Mouse (Mus musculus): Measurements from ENCODE around the gene Cox16.
"Not testable (repeated sequence)": the region's sequence is repeated elsewhere in the genome, so short reads cannot be mapped to it uniquely, and the experiment has no call there.

The Cox16 gene
- long read RNA-seq, experiment 1, transcript Cox16-202 (4 exons, 668 nt), result major isoform, 31 of 58 reads
- long read RNA-seq, experiment 1, transcript Cox16-201 (4 exons, 2,007 nt), result minor isoform, 16 of 58 reads
- long read RNA-seq, experiment 1, partial matches to known transcripts, result 0 of 58 reads
- long read RNA-seq, experiment 1, other reads (novel, unspliced or antisense), result 7 of 58 reads
- long read RNA-seq, experiment 2, transcript Cox16-201 (4 exons, 2,007 nt), result minor isoform, 23 of 59 reads
- long read RNA-seq, experiment 2, transcript Cox16-202 (4 exons, 668 nt), result major isoform, 28 of 59 reads
- long read RNA-seq, experiment 2, partial matches to known transcripts, result 0 of 59 reads
- long read RNA-seq, experiment 2, other reads (novel, unspliced or antisense), result 2 of 59 reads

- intact Hi-C loops (cut with DNase I), result loop anchor here (5.0 to 10.0 kb wide), 2 partner anchors 43 to 110 kb away; partner anchors contain the start of gene Med6
Measured at GRCm38 (mm10) chr12:81484727-81485191, at the start of gene Cox16. TSS of gene Cox16 (minus strand) at chr12:81485127.

GRCm38 (mm10) chr12:81533029-81533419 is 48.1 kb upstream of the Cox16 start:
- intact Hi-C loops (cut with DNase I), result loop anchor here (5.0 kb wide), 1 partner anchor 59 kb away; no protein-coding TSS in a partner anchor

GRCm38 (mm10) chr12:81532316-81533028 is 47.5 kb upstream of the Cox16 start, which contains the start of the genes Gm20498 and Synj2bp:
TSS of gene Gm20498 (minus strand) at chr12:81532905.
TSS of gene Synj2bp (minus strand) at chr12:81532911.
- intact Hi-C loops (cut with DNase I), result loop anchor here (5.0 kb wide), 1 partner anchor 60 kb away; no protein-coding TSS in a partner anchor

GRCm38 (mm10) chr12:81530587-81530986 is 45.7 kb upstream of the Cox16 start:
- intact Hi-C loops (cut with DNase I), result loop anchor here (5.0 kb wide), 1 partner anchor 62 kb away; no protein-coding TSS in a partner anchor

GRCm38 (mm10) chr12:81496906-81497305 is 12.0 kb upstream of the Cox16 start:
- intact Hi-C loops (cut with DNase I), result not testable (repeated sequence)

GRCm38 (mm10) chr12:81490491-81490890 is 5.6 kb upstream of the Cox16 start:
- intact Hi-C loops (cut with DNase I), result no loop called here

GRCm38 (mm10) chr12:81485311-81485710 is 384 bp upstream of the Cox16 start:
- intact Hi-C loops (cut with DNase I), result loop anchor here (5.0 to 10.0 kb wide), 2 partner anchors 42 to 109 kb away; partner anchors contain the start of gene Med6

- intact Hi-C loops (cut with DNase I), result loop anchor here (10.0 kb wide), 1 partner anchor 111 kb away; the partner anchor contains the start of gene Med6
Measured at GRCm38 (mm10) chr12:81484212-81484611, 715 bp downstream of the Cox16 start.

- intact Hi-C loops (cut with DNase I), result loop anchor here (10.0 kb wide), 1 partner anchor 111 kb away; the partner anchor contains the start of gene Med6
Measured at GRCm38 (mm10) chr12:81483656-81484055, 1.3 kb downstream of the Cox16 start.

GRCm38 (mm10) chr12:81459051-81459450 is 25.9 kb downstream of the Cox16 start:
- intact Hi-C loops (cut with DNase I), result not testable (repeated sequence)

GRCm38 (mm10) chr12:81438985-81439384 is 45.9 kb downstream of the Cox16 start:
- intact Hi-C loops (cut with DNase I), result not testable (repeated sequence)

- intact Hi-C loops (cut with DNase I), result not testable (repeated sequence)
Measured at GRCm38 (mm10) chr12:81434778-81435177, 50.1 kb downstream of the Cox16 start.

GRCm38 (mm10) chr12:81421846-81422245 is 63.1 kb downstream of the Cox16 start, which contains the start of gene Adam4:
TSS of gene Adam4 (minus strand) at chr12:81421946.
- intact Hi-C loops (cut with DNase I), result no loop called here

- intact Hi-C loops (cut with DNase I), result no loop called here
Measured at GRCm38 (mm10) chr12:81413211-81413610, 71.7 kb downstream of the Cox16 start.

GRCm38 (mm10) chr12:81408966-81409365 is 76.0 kb downstream of the Cox16 start:
- intact Hi-C loops (cut with DNase I), result no loop called here

- intact Hi-C loops (cut with DNase I), result loop anchor here (2.0 kb wide), 1 partner anchor 419 kb away; no protein-coding TSS in a partner anchor
Measured at GRCm38 (mm10) chr12:81402187-81402586, 82.7 kb downstream of the Cox16 start.

- intact Hi-C loops (cut with DNase I), result not testable (repeated sequence)
Measured at GRCm38 (mm10) chr12:81379364-81379763, 105.6 kb downstream of the Cox16 start, which contains the start of gene Gm4787. TSS of gene Gm4787 (minus strand) at chr12:81379464.

- intact Hi-C loops (cut with DNase I), result no loop called here
Measured at GRCm38 (mm10) chr12:81333841-81334240, 151.1 kb downstream of the Cox16 start.

- intact Hi-C loops (cut with DNase I), result no loop called here
Measured at GRCm38 (mm10) chr12:81332875-81333421, 152.0 kb downstream of the Cox16 start, which contains the start of gene Slc8a3. TSS of gene Slc8a3 (minus strand) at chr12:81333180.

- intact Hi-C loops (cut with DNase I), result no loop called here
Measured at GRCm38 (mm10) chr12:81331937-81332874, 152.7 kb downstream of the Cox16 start.
